Mouse (Mus musculus): ENCODE measurements around the gene P2ry10. TPM values are rescaled to one million over a fixed set of nuclear protein-coding genes. Genes with fewer than 3 reads are reported as not detected.
"Not testable (repeated sequence)": the region's sequence is repeated elsewhere in the genome, so short reads cannot be mapped to it uniquely, and the experiment has no call there.

P2ry10 gene
- polyA plus RNA-seq (2014; fragmentation: Nextera tagmentation; extraction: Ambion mirVana), result 0.17 TPM in 1 of 2 replicates, not detected in the other

GRCm38 (mm10) chrX:107088177-107088576 lies at the start of gene P2ry10:
P2ry10 (plus strand) TSS chrX:107088492.
- Histone ChIP-seq H3K27me3 (ENCODE audit: control insufficient read depth, insufficient read depth, low read length) (no peaks in the 10 kb centered on the region), H3K9me3 (ENCODE audit: control insufficient read depth, low read depth, low read length) (no peaks in the 10 kb centered on the region), H3K4me1 (ENCODE audit: control insufficient read depth, insufficient read depth, low read length) (no peaks in the 10 kb centered on the region), H3K9ac (replicated peaks; ENCODE audit: low read depth, low read length) (no peak within 1 kb of the TSS), H3K27ac (ENCODE audit: low read length) (no peak within 1 kb of the TSS), H3K4me3 (ENCODE audit: low read depth, low read length) (no peak within 1 kb of the TSS), H3K4me2 (replicated peaks; ENCODE audit: low read depth, low read length) (no peak within 1 kb of the TSS), H3K36me3 (ENCODE audit: control insufficient read depth, insufficient read depth, low read length) (no peaks in the 10 kb centered on the region)
- 60% methylated on average over 4 of the region's 4 CpGs for WGBS
- no peak for ATAC-seq (ENCODE audit: insufficient number of reproducible peaks, insufficient read depth, low FRiP score, low read depth)

- no peaks in the 10 kb centered on the region for H3K36me3 ChIP-seq (ENCODE audit: control insufficient read depth, insufficient read depth, low read length)
- H3K9ac ChIP-seq (replicated peaks; ENCODE audit: low read depth, low read length), result no peak overlapping the region
- H3K4me1 ChIP-seq (ENCODE audit: control insufficient read depth, insufficient read depth, low read length), result no peaks in the 10 kb centered on the region
- H3K27ac ChIP-seq (ENCODE audit: low read length), result no peak overlapping the region
- H3K9me3 ChIP-seq (ENCODE audit: control insufficient read depth, low read depth, low read length), result no peaks in the 10 kb centered on the region
- no peak for ATAC-seq (ENCODE audit: insufficient number of reproducible peaks, insufficient read depth, low FRiP score, low read depth)
- no peak overlapping the region for H3K4me2 ChIP-seq (replicated peaks; ENCODE audit: low read depth, low read length)
- no peak overlapping the region for H3K4me3 ChIP-seq (ENCODE audit: low read depth, low read length)
- no peaks in the 10 kb centered on the region for H3K27me3 ChIP-seq (ENCODE audit: control insufficient read depth, insufficient read depth, low read length)
Measured at GRCm38 (mm10) chrX:107039146-107039545, 49.1 kb upstream of the P2ry10 start.

- ATAC-seq (ENCODE audit: insufficient number of reproducible peaks, insufficient read depth, low FRiP score, low read depth), result no peak
- Histone ChIP-seq H3K4me2 (replicated peaks; ENCODE audit: low read depth, low read length) (no peak overlapping the region), H3K36me3 (ENCODE audit: control insufficient read depth, insufficient read depth, low read length) (no peaks in the 10 kb centered on the region), H3K27ac (ENCODE audit: low read length) (no peak overlapping the region), H3K27me3 (ENCODE audit: control insufficient read depth, insufficient read depth, low read length) (no peaks in the 10 kb centered on the region), H3K9me3 (ENCODE audit: control insufficient read depth, low read depth, low read length) (no peaks in the 10 kb centered on the region), H3K9ac (replicated peaks; ENCODE audit: low read depth, low read length) (no peak overlapping the region), H3K4me1 (ENCODE audit: control insufficient read depth, insufficient read depth, low read length) (no peaks in the 10 kb centered on the region), H3K4me3 (ENCODE audit: low read depth, low read length) (no peak overlapping the region)
- WGBS, result 52% methylated on average over 2 of the region's 2 CpGs
Measured at GRCm38 (mm10) chrX:107039635-107040034, 48.7 kb upstream of the P2ry10 start.

GRCm38 (mm10) chrX:107042367-107042766 lies 45.9 kb upstream of the P2ry10 start:
- Histone ChIP-seq H3K4me1 (ENCODE audit: control insufficient read depth, insufficient read depth, low read length) (no peaks in the 10 kb centered on the region), H3K36me3 (ENCODE audit: control insufficient read depth, insufficient read depth, low read length) (no peaks in the 10 kb centered on the region), H3K9ac (replicated peaks; ENCODE audit: low read depth, low read length) (no peak overlapping the region), H3K27ac (ENCODE audit: low read length) (no peak overlapping the region), H3K4me2 (replicated peaks; ENCODE audit: low read depth, low read length) (no peak overlapping the region), H3K27me3 (ENCODE audit: control insufficient read depth, insufficient read depth, low read length) (no peaks in the 10 kb centered on the region), H3K9me3 (ENCODE audit: control insufficient read depth, low read depth, low read length) (no peaks in the 10 kb centered on the region), H3K4me3 (ENCODE audit: low read depth, low read length) (no peak overlapping the region)
- WGBS, result 88% methylated on average over 2 of the region's 2 CpGs
- no peak for ATAC-seq (ENCODE audit: insufficient number of reproducible peaks, insufficient read depth, low FRiP score, low read depth)

- H3K4me3 ChIP-seq (ENCODE audit: low read depth, low read length); H3K27ac ChIP-seq (ENCODE audit: low read length); H3K4me1 ChIP-seq (ENCODE audit: control insufficient read depth, insufficient read depth, low read length); H3K36me3 ChIP-seq (ENCODE audit: control insufficient read depth, insufficient read depth, low read length); H3K4me2 ChIP-seq (replicated peaks; ENCODE audit: low read depth, low read length); ATAC-seq (ENCODE audit: insufficient number of reproducible peaks, insufficient read depth, low FRiP score, low read depth); H3K27me3 ChIP-seq (ENCODE audit: control insufficient read depth, insufficient read depth, low read length); H3K9ac ChIP-seq (replicated peaks; ENCODE audit: low read depth, low read length); H3K9me3 ChIP-seq (ENCODE audit: control insufficient read depth, low read depth, low read length): not testable (repeated sequence)
- 87% methylated on average over 2 of the region's 2 CpGs for WGBS
Measured at GRCm38 (mm10) chrX:107083407-107083806, 4.9 kb upstream of the P2ry10 start.

GRCm38 (mm10) chrX:107084320-107084719 lies 4.0 kb upstream of the P2ry10 start:
- no peaks in the 10 kb centered on the region for H3K4me1 ChIP-seq (ENCODE audit: control insufficient read depth, insufficient read depth, low read length)
- no peaks in the 10 kb centered on the region for H3K9me3 ChIP-seq (ENCODE audit: control insufficient read depth, low read depth, low read length)
- H3K4me3 ChIP-seq (ENCODE audit: low read depth, low read length), result no peak overlapping the region
- H3K27me3 ChIP-seq (ENCODE audit: control insufficient read depth, insufficient read depth, low read length), result no peaks in the 10 kb centered on the region
- no peak overlapping the region for H3K9ac ChIP-seq (replicated peaks; ENCODE audit: low read depth, low read length)
- no peak overlapping the region for H3K27ac ChIP-seq (ENCODE audit: low read length)
- no peak for ATAC-seq (ENCODE audit: insufficient number of reproducible peaks, insufficient read depth, low FRiP score, low read depth)
- no peak overlapping the region for H3K4me2 ChIP-seq (replicated peaks; ENCODE audit: low read depth, low read length)
- no peaks in the 10 kb centered on the region for H3K36me3 ChIP-seq (ENCODE audit: control insufficient read depth, insufficient read depth, low read length)

GRCm38 (mm10) chrX:107089131-107089530 lies 839 bp downstream of the P2ry10 start:
- no peak overlapping the region for H3K9ac ChIP-seq (replicated peaks; ENCODE audit: low read depth, low read length)
- no peaks in the 10 kb centered on the region for H3K27me3 ChIP-seq (ENCODE audit: control insufficient read depth, insufficient read depth, low read length)
- no peaks in the 10 kb centered on the region for H3K4me1 ChIP-seq (ENCODE audit: control insufficient read depth, insufficient read depth, low read length)
- no peak overlapping the region for H3K27ac ChIP-seq (ENCODE audit: low read length)
- H3K4me2 ChIP-seq (replicated peaks; ENCODE audit: low read depth, low read length), result no peak overlapping the region
- no peak overlapping the region for H3K4me3 ChIP-seq (ENCODE audit: low read depth, low read length)
- no peak for ATAC-seq (ENCODE audit: insufficient number of reproducible peaks, insufficient read depth, low FRiP score, low read depth)
- WGBS, result 68% methylated on average over 5 of the region's 5 CpGs
- H3K36me3 ChIP-seq (ENCODE audit: control insufficient read depth, insufficient read depth, low read length), result no peaks in the 10 kb centered on the region
- H3K9me3 ChIP-seq (ENCODE audit: control insufficient read depth, low read depth, low read length), result no peaks in the 10 kb centered on the region

GRCm38 (mm10) chrX:107089930-107090329 lies 1.6 kb downstream of the P2ry10 start:
- Histone ChIP-seq H3K27ac (ENCODE audit: low read length) (no peak overlapping the region), H3K36me3 (ENCODE audit: control insufficient read depth, insufficient read depth, low read length) (no peaks in the 10 kb centered on the region), H3K27me3 (ENCODE audit: control insufficient read depth, insufficient read depth, low read length) (no peaks in the 10 kb centered on the region), H3K9me3 (ENCODE audit: control insufficient read depth, low read depth, low read length) (no peaks in the 10 kb centered on the region), H3K4me1 (ENCODE audit: control insufficient read depth, insufficient read depth, low read length) (no peaks in the 10 kb centered on the region), H3K9ac (replicated peaks; ENCODE audit: low read depth, low read length) (no peak overlapping the region), H3K4me3 (ENCODE audit: low read depth, low read length) (no peak overlapping the region), H3K4me2 (replicated peaks; ENCODE audit: low read depth, low read length) (no peak overlapping the region)
- no peak for ATAC-seq (ENCODE audit: insufficient number of reproducible peaks, insufficient read depth, low FRiP score, low read depth)
- 52% methylated on average over 1 of the region's 1 CpGs for WGBS

- H3K4me1 ChIP-seq (ENCODE audit: control insufficient read depth, insufficient read depth, low read length), result no peaks in the 10 kb centered on the region
- H3K4me3 ChIP-seq (ENCODE audit: low read depth, low read length), result no peak overlapping the region
- H3K27me3 ChIP-seq (ENCODE audit: control insufficient read depth, insufficient read depth, low read length), result no peaks in the 10 kb centered on the region
- H3K9ac ChIP-seq (replicated peaks; ENCODE audit: low read depth, low read length), result no peak overlapping the region
- no peak overlapping the region for H3K27ac ChIP-seq (ENCODE audit: low read length)
- no peak overlapping the region for H3K4me2 ChIP-seq (replicated peaks; ENCODE audit: low read depth, low read length)
- H3K9me3 ChIP-seq (ENCODE audit: control insufficient read depth, low read depth, low read length), result no peaks in the 10 kb centered on the region
- no peak for ATAC-seq (ENCODE audit: insufficient number of reproducible peaks, insufficient read depth, low FRiP score, low read depth)
- no peaks in the 10 kb centered on the region for H3K36me3 ChIP-seq (ENCODE audit: control insufficient read depth, insufficient read depth, low read length)
- WGBS, result 75% methylated on average over 3 of the region's 3 CpGs
Measured at GRCm38 (mm10) chrX:107095633-107096032, 7.3 kb downstream of the P2ry10 start.

All from stomach, embryonic 14.5 days (tissue).